Mouse (Mus musculus): ENCODE measurements at regions not wholly inside any gene's neighbourhood (a gene's known extent, or its start where the extent isn't known, plus 50 kb on each side); places are given as distances from the start of the nearest gene placed in this dataset.

GRCm38 (mm10) chr12:54577235-54577634 lies 79.1 kb downstream of the Sptssa start:
- DNase-seq (ENCODE audit: low spot score in 2 of 2): no peak

GRCm38 (mm10) chr12:54576821-54577220 lies 79.6 kb downstream of the Sptssa start:
- no peak for DNase-seq (ENCODE audit: low spot score in 2 of 2)

GRCm38 (mm10) chr12:54572866-54573265 lies 83.5 kb downstream of the Sptssa start:
- DNase-seq (ENCODE audit: low spot score in 2 of 2): peak in 1 of 2 experiments; percentile 39

GRCm38 (mm10) chr12:54568078-54568931 lies 88.1 kb downstream of the Sptssa start:
- DNase-seq (ENCODE audit: low spot score in 2 of 2): no peak

- no peak for DNase-seq (ENCODE audit: low spot score in 2 of 2)
Observed at GRCm38 (mm10) chr12:54567426-54567790, 89.0 kb downstream of the Sptssa start.

- no peak for DNase-seq (ENCODE audit: low spot score in 2 of 2)
Observed at GRCm38 (mm10) chr12:54566532-54567425, 89.6 kb downstream of the Sptssa start.

GRCm38 (mm10) chr12:54561981-54562380 lies 94.4 kb downstream of the Sptssa start:
- peak in 1 of 2 experiments; percentile 65 for DNase-seq (ENCODE audit: low spot score in 2 of 2)

- DNase-seq (ENCODE audit: low spot score in 2 of 2): peak in 1 of 2 experiments; percentile 51
Observed at GRCm38 (mm10) chr12:54558106-54558505, 98.3 kb downstream of the Sptssa start.

GRCm38 (mm10) chr12:54549659-54550058 lies 106.7 kb downstream of the Sptssa start:
- no peak for DNase-seq (ENCODE audit: low spot score in 2 of 2)

- peak; percentile 13 to 76 for DNase-seq (ENCODE audit: low spot score in 2 of 2)
Observed at GRCm38 (mm10) chr12:54545821-54546608, 110.4 kb downstream of the Sptssa start.

GRCm38 (mm10) chr12:54538320-54538705 lies 118.1 kb downstream of the Sptssa start:
- no peak for DNase-seq (ENCODE audit: low spot score in 2 of 2)

- no peak for DNase-seq (ENCODE audit: low spot score in 2 of 2)
Observed at GRCm38 (mm10) chr12:54537690-54538319, 118.6 kb downstream of the Sptssa start.

- no peak for DNase-seq (ENCODE audit: low spot score in 2 of 2)
Observed at GRCm38 (mm10) chr12:54537022-54537421, 119.4 kb downstream of the Sptssa start.

GRCm38 (mm10) chr12:54535556-54536516 lies 120.5 kb downstream of the Sptssa start:
- DNase-seq (ENCODE audit: low spot score in 2 of 2): no peak

- DNase-seq (ENCODE audit: low spot score in 2 of 2): no peak
Observed at GRCm38 (mm10) chr12:54534910-54535309, 121.5 kb downstream of the Sptssa start.

- DNase-seq (ENCODE audit: low spot score in 2 of 2): no peak
Observed at GRCm38 (mm10) chr12:54533134-54533533, 123.2 kb downstream of the Sptssa start.

- no peak for DNase-seq (ENCODE audit: low spot score in 2 of 2)
Observed at GRCm38 (mm10) chr12:54532062-54532461, 124.3 kb downstream of the Sptssa start.

- DNase-seq (ENCODE audit: low spot score in 2 of 2): no peak
Observed at GRCm38 (mm10) chr12:54528046-54528445, 128.3 kb downstream of the Sptssa start.

GRCm38 (mm10) chr12:54527577-54527976 lies 128.8 kb downstream of the Sptssa start:
- DNase-seq (ENCODE audit: low spot score in 2 of 2): no peak

GRCm38 (mm10) chr12:54520406-54520805 lies 136.0 kb downstream of the Sptssa start:
- DNase-seq (ENCODE audit: low spot score in 2 of 2): no peak
